Mouse (Mus musculus): ENCODE measurements around the gene Bhlhe23.

Bhlhe23 gene

GRCm38 (mm10) chr2:180776793-180777192 lies at the start of gene Bhlhe23:
Gene Bhlhe23, minus strand, starts transcription at chr2:180776900.
- in situ Hi-C loops (cut with MboI, MseI) = no loop called here

- in situ Hi-C loops (cut with MboI, MseI) = no loop called here
Measured at GRCm38 (mm10) chr2:180825147-180825941, 48.6 kb upstream of the Bhlhe23 start.

- in situ Hi-C loops (cut with MboI, MseI) = no loop called here
Measured at GRCm38 (mm10) chr2:180824724-180825123, 48.0 kb upstream of the Bhlhe23 start.

DNA sequence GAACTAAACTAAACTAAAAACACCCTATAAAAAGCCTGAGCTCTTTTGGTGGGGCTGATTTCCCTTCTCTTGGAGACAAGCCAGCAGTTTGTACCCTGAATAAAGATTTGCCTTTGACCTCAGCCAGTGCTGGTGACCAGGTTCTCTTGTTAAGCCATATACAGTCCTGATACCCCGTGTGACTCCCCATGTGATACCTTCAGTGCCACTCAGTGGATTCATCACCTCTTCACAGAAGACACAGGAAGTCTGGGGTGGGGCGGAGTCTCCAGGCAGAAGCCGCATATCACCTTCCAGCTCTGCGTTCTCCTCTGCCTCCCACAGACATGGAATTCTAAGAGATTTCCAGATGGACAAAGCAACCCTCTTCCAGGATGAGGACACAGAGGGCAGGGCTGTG lies 47.4 kb upstream of the Bhlhe23 start:
- in situ Hi-C loops (cut with MboI, MseI) = no loop called here

DNA sequence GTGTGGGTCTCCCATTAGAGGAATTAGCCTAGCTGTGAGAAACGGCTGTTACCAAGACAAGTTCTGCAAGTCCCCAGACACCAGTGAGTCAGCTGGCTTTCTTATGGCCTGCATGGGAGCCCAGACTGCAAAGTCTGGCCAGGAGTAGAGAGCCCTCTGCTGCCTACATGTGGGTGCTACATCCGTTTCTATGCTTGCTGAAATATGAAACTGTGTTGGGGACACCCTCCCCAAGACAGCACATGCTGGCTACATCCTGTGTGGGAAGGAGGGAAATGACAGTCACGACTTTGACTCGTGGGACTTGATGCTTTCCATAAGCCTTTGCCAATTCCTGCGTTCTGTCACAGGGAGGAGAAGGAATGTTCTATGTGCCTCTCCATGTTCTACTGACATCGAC lies 45.8 kb upstream of the Bhlhe23 start:
- in situ Hi-C loops (cut with MboI, MseI) = no loop called here

DNA sequence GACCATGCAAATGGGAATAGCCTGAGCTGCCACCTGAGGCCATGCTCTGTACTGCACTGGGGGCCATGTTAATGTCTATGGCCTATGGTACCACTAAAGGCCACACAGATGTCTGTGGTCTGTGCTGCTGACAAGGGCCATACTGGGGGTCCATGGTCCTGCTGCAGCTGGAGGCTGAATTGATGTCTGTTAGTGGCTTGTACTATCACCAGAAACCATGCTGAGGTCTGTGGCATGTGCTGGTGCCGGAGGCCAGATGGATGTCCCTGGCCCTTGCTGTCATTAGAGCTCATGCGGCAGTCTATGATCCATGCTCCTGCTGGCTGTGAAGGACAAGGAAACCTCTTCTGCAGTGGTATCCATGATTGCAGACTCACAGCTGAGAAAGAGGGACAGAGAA lies 42.8 kb upstream of the Bhlhe23 start:
- in situ Hi-C loops (cut with MboI, MseI) = no loop called here

GRCm38 (mm10) chr2:180816440-180817065 lies 39.9 kb upstream of the Bhlhe23 start:
- in situ Hi-C loops (cut with MboI, MseI) = no loop called here

- in situ Hi-C loops (cut with MboI, MseI) = no loop called here
Measured at GRCm38 (mm10) chr2:180813982-180814568, 37.4 kb upstream of the Bhlhe23 start.

GRCm38 (mm10) chr2:180811002-180811401 lies 34.3 kb upstream of the Bhlhe23 start:
- in situ Hi-C loops (cut with MboI, MseI) = no loop called here

- in situ Hi-C loops (cut with MboI, MseI) = no loop called here
Measured at GRCm38 (mm10) chr2:180809510-180809909, 32.8 kb upstream of the Bhlhe23 start.

DNA sequence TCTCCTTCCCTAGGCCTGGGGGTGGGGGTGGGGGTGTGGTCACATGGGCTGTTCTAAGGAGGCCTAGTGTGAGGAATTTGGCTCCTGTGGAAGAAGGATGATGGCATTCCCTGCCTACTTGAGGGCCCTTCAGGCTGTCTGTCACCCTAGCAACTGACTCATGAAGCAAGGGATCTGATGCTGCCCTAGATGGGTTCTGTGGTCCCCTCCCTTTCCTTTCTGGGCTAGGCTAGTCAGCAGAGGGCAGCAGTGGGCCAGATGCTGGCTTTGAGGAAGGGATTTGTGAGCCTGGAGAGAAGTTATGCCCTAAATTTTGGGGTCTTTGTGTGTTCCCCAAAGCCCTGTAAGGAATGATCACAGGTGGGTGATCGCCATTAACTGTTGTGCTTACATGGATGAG lies 29.3 kb upstream of the Bhlhe23 start:
- in situ Hi-C loops (cut with MboI, MseI) = no loop called here

GRCm38 (mm10) chr2:180796008-180796407 lies 19.3 kb upstream of the Bhlhe23 start:
- in situ Hi-C loops (cut with MboI, MseI) = no loop called here

DNA sequence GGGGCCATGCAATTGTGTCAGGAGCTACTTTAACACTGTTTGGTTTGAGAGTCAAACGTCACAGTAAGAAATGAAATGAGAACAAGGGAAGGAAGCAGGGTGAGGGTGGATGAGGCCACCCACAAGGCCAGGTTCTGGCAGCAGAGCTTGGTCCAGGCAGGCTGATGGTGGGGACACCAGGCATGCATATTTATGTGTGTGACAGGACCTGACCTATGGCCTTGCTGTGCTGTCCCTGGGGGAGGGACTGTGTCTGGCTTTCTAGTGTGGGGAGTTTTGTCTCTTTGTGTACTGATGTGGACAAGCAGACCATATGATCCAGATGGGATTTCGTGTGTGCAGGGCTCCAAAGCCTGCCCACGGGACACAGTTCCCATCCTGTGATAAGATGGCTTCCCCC lies 18.9 kb upstream of the Bhlhe23 start:
- in situ Hi-C loops (cut with MboI, MseI) = no loop called here

DNA sequence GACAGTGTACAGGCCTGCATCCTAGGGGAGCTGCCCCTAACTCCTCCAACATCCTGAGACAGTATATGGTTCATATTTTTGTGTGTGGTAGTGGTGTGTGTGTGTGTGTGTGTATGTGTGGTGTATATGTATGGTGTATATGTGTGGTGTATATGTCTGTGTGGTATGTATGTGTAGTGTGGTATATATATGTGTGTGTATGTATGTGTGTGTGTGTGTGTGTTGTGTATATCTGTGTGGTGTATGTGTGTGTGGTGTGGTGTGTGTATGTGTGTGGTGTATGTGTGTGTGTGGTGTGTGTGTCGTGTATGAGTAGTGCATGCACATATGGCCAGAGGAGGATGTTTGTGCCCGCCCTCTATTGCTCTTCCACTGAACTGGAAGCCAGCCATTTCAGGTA lies 17.7 kb upstream of the Bhlhe23 start:
- in situ Hi-C loops (cut with MboI, MseI) = no loop called here

- in situ Hi-C loops (cut with MboI, MseI) = no loop called here
Measured at GRCm38 (mm10) chr2:180791674-180792073, 15.0 kb upstream of the Bhlhe23 start.

- in situ Hi-C loops (cut with MboI, MseI) = no loop called here
Measured at GRCm38 (mm10) chr2:180788843-180789242, 12.1 kb upstream of the Bhlhe23 start.

GRCm38 (mm10) chr2:180788386-180788785 lies 11.7 kb upstream of the Bhlhe23 start:
- in situ Hi-C loops (cut with MboI, MseI) = no loop called here

- in situ Hi-C loops (cut with MboI, MseI) = no loop called here
Measured at GRCm38 (mm10) chr2:180787566-180788232, 11.0 kb upstream of the Bhlhe23 start.

- in situ Hi-C loops (cut with MboI, MseI) = no loop called here
Measured at GRCm38 (mm10) chr2:180786732-180787131, 10.0 kb upstream of the Bhlhe23 start.

GRCm38 (mm10) chr2:180780282-180780681 lies 3.6 kb upstream of the Bhlhe23 start:
- in situ Hi-C loops (cut with MboI, MseI) = no loop called here

GRCm38 (mm10) chr2:180779226-180780104 lies 2.8 kb upstream of the Bhlhe23 start:
- in situ Hi-C loops (cut with MboI, MseI) = no loop called here

All from T-helper 1 cell (primary cell).